Mouse (Mus musculus) limb, embryonic 12.5 days (tissue): ENCODE measurements at regions not wholly inside any gene's neighbourhood (a gene's known extent, or its start where the extent isn't known, plus 50 kb on each side); places are given as distances from the start of the nearest gene placed in this dataset.

Experiments
- ATAC-seq: fragments of 200-750 bp; cut with Nextera tagmentation; 2 replicates; pipeline ENCODE4 v1.8.0; 2017; ENCODE audit warnings: low read depth, moderate TSS enrichment; ENCODE audit not compliant: insufficient number of reproducible peaks, insufficient read depth, low FRiP score, low TSS enrichment
- H3K27ac ChIP-seq: fragments of 300-500 bp; sonication (generic); 2 replicates; pipeline ENCODE4 v1.5.1; 2016; ENCODE audit warnings: mild to moderate bottlenecking, moderate library complexity
- H3K27me3 ChIP-seq: fragments of 300-500 bp; sonication (generic); 2 replicates; pipeline ENCODE4 v1.6.1; 2016; ENCODE audit warnings: mild to moderate bottlenecking, moderate library complexity
- H3K36me3 ChIP-seq: fragments of 300-500 bp; sonication (generic); 2 replicates; pipeline ENCODE4 v1.6.1; 2016; ENCODE audit warnings: mild to moderate bottlenecking, moderate library complexity
- H3K4me1 ChIP-seq: fragments of 300-500 bp; sonication (generic); replicated peaks from 2 replicates; pipeline ENCODE4 v1.6.1; 2016
- H3K4me2 ChIP-seq: fragments of 300-500 bp; sonication (generic); 2 replicates; pipeline ENCODE4 v1.6.1; 2016; ENCODE audit warnings: mild to moderate bottlenecking, moderate library complexity
- H3K4me3 ChIP-seq: fragments of 300-500 bp; sonication (generic); replicated peaks from 2 replicates; pipeline ENCODE4 v1.5.1; 2016; ENCODE audit warnings: mild to moderate bottlenecking
- H3K9ac ChIP-seq: fragments of 300-500 bp; sonication (generic); replicated peaks from 2 replicates; pipeline ENCODE4 v1.6.1; 2016; ENCODE audit warnings: mild to moderate bottlenecking, moderate library complexity
- H3K9me3 ChIP-seq: fragments of 300-500 bp; sonication (generic); 2 replicates; pipeline ENCODE4 v1.6.1; 2016; ENCODE audit warnings: mild to moderate bottlenecking, moderate library complexity
- WGBS: fragments of 180-500 bp; shearing (Covaris S2); methylation state at CpG from one replicate; pipeline ENCODE4 v1.1.7; 2016; 5-methylcytosine and 5-hydroxymethylcytosine counted together

- peaks cover 34% of the 10 kb centered on the region for H3K4me1 ChIP-seq
- H3K4me3 ChIP-seq = no peak overlapping the region
- H3K27me3 ChIP-seq = peaks cover 26% of the 10 kb centered on the region
- WGBS = 50% methylated on average over 8 of the region's 8 CpGs
- H3K9ac ChIP-seq = no peak overlapping the region
- no peak overlapping the region for H3K4me2 ChIP-seq
- no peak overlapping the region for H3K27ac ChIP-seq
- no peaks in the 10 kb centered on the region for H3K9me3 ChIP-seq
- no peak for ATAC-seq
- no peaks in the 10 kb centered on the region for H3K36me3 ChIP-seq
These were observed 148.4 kb upstream of the Sdk2 start for GRCm38 (mm10) chr11:114215256-114215655.

- Histone ChIP-seq H3K36me3 (no peaks in the 10 kb centered on the region), H3K4me1 (peaks cover 12% of the 10 kb centered on the region), H3K27me3 (peaks cover 15% of the 10 kb centered on the region), H3K4me3 (no peak overlapping the region), H3K9me3 (no peaks in the 10 kb centered on the region), H3K9ac (no peak overlapping the region), H3K27ac (no peak overlapping the region), H3K4me2 (no peak overlapping the region)
- WGBS = 65% methylated on average over 2 of the region's 2 CpGs
- no peak for ATAC-seq
These were observed 145.3 kb upstream of the Sdk2 start for GRCm38 (mm10) chr11:114212136-114212535.

- no peak overlapping the region for H3K4me3 ChIP-seq
- no peak overlapping the region for H3K27ac ChIP-seq
- 46% methylated on average over 2 of the region's 2 CpGs for WGBS
- no peak overlapping the region for H3K9ac ChIP-seq
- H3K4me1 ChIP-seq = peaks cover 20% of the 10 kb centered on the region
- H3K9me3 ChIP-seq = no peaks in the 10 kb centered on the region; the same call in 1 of the 2 replicates
- ATAC-seq = no peak
- H3K27me3 ChIP-seq = no peaks in the 10 kb centered on the region
- H3K4me2 ChIP-seq = no peak overlapping the region
- no peaks in the 10 kb centered on the region for H3K36me3 ChIP-seq
These were observed 138.3 kb upstream of the Sdk2 start for GRCm38 (mm10) chr11:114205192-114205591.

GRCm38 (mm10) chr11:114203416-114203815 lies 136.6 kb upstream of the Sdk2 start:
- no peak for ATAC-seq

GRCm38 (mm10) chr11:114202486-114202885 lies 135.6 kb upstream of the Sdk2 start:
- WGBS = 80% methylated on average over 16 of the region's 16 CpGs
- Histone ChIP-seq H3K27ac (no peak overlapping the region), H3K36me3 (no peaks in the 10 kb centered on the region), H3K9me3 (no peaks in the 10 kb centered on the region; the same call in 1 of the 2 replicates), H3K4me2 (no peak overlapping the region), H3K27me3 (peaks cover under 1% of the 10 kb centered on the region; the same call in 1 of the 2 replicates), H3K4me3 (no peak overlapping the region), H3K9ac (no peak overlapping the region), H3K4me1 (peaks cover 41% of the 10 kb centered on the region)
- no peak for ATAC-seq

More at GRCm38 (mm10) chr11:114203416-114203815, 136.6 kb upstream of the Sdk2 start:
- Histone ChIP-seq H3K27me3 (no peaks in the 10 kb centered on the region), H3K9me3 (no peaks in the 10 kb centered on the region; the same call in 1 of the 2 replicates), H3K4me3 (no peak overlapping the region), H3K27ac (no peak overlapping the region), H3K4me1 (peaks cover 32% of the 10 kb centered on the region), H3K36me3 (no peaks in the 10 kb centered on the region), H3K9ac (no peak overlapping the region), H3K4me2 (no peak overlapping the region)
- 63% methylated on average over 9 of the region's 9 CpGs for WGBS

GRCm38 (mm10) chr11:114199081-114199586 lies 132.3 kb upstream of the Sdk2 start:
- Histone ChIP-seq H3K9ac (peak overlapping the region; percentile 32; the same call in 1 of the 2 replicates), H3K27me3 (peaks cover 15% of the 10 kb centered on the region), H3K36me3 (no peaks in the 10 kb centered on the region), H3K4me3 (no peak overlapping the region), H3K9me3 (no peaks in the 10 kb centered on the region; the same call in 1 of the 2 replicates), H3K27ac (peak overlapping the region; percentile 84), H3K4me1 (peaks cover 55% of the 10 kb centered on the region), H3K4me2 (0 out of 2 replicates have a peak overlapping the region, but pooled peaks have one; percentile 41)
- 66% methylated on average over 10 of the region's 10 CpGs for WGBS
- no peak for ATAC-seq

GRCm38 (mm10) chr11:114198317-114199032 lies 131.6 kb upstream of the Sdk2 start:
- H3K4me1 ChIP-seq = peaks cover 54% of the 10 kb centered on the region
- H3K4me2 ChIP-seq = peak overlapping the region; percentile 41
- no peaks in the 10 kb centered on the region for H3K36me3 ChIP-seq
- H3K9me3 ChIP-seq = no peaks in the 10 kb centered on the region
- peaks cover 15% of the 10 kb centered on the region for H3K27me3 ChIP-seq
- peak; percentile 88 for ATAC-seq
- 40% methylated on average over 15 of the region's 15 CpGs for WGBS
- H3K4me3 ChIP-seq = no peak overlapping the region
- H3K9ac ChIP-seq = peak overlapping the region; percentile 32
- H3K27ac ChIP-seq = peak overlapping the region; percentile 84

GRCm38 (mm10) chr11:114195291-114195690 lies 128.4 kb upstream of the Sdk2 start:
- H3K4me1 ChIP-seq = peaks cover 48% of the 10 kb centered on the region
- WGBS = 93% methylated on average over 2 of the region's 2 CpGs
- peaks cover 4% of the 10 kb centered on the region for H3K9me3 ChIP-seq
- ATAC-seq = no peak
- H3K9ac ChIP-seq = no peak overlapping the region
- no peaks in the 10 kb centered on the region for H3K36me3 ChIP-seq
- H3K4me2 ChIP-seq = no peak overlapping the region
- peaks cover 15% of the 10 kb centered on the region for H3K27me3 ChIP-seq
- H3K27ac ChIP-seq = peak overlapping the region; percentile 23; the same call in 1 of the 2 replicates
- no peak overlapping the region for H3K4me3 ChIP-seq

- no peak overlapping the region; the same call in 1 of the 2 replicates for H3K4me3 ChIP-seq
- peaks cover 11% of the 10 kb centered on the region for H3K9me3 ChIP-seq
- H3K9ac ChIP-seq = no peak overlapping the region
- H3K4me2 ChIP-seq = 0 out of 2 replicates have a peak overlapping the region, but pooled peaks have one; percentile 13
- H3K27me3 ChIP-seq = peaks cover 15% of the 10 kb centered on the region
- ATAC-seq = no peak
- H3K36me3 ChIP-seq = no peaks in the 10 kb centered on the region
- WGBS = 50% methylated on average over 16 of the region's 16 CpGs
- H3K27ac ChIP-seq = no peak overlapping the region
- peaks cover 44% of the 10 kb centered on the region for H3K4me1 ChIP-seq
These were observed 127.3 kb upstream of the Sdk2 start for GRCm38 (mm10) chr11:114194055-114194706.

GRCm38 (mm10) chr11:114193018-114193417 lies 126.2 kb upstream of the Sdk2 start:
- no peak for ATAC-seq
- H3K4me3 ChIP-seq = no peak overlapping the region
- H3K27ac ChIP-seq = no peak overlapping the region
- 80% methylated on average over 7 of the region's 7 CpGs for WGBS
- H3K27me3 ChIP-seq = peaks cover 15% of the 10 kb centered on the region
- H3K4me2 ChIP-seq = no peak overlapping the region
- no peaks in the 10 kb centered on the region for H3K36me3 ChIP-seq
- peaks cover 32% of the 10 kb centered on the region for H3K4me1 ChIP-seq
- peaks cover 11% of the 10 kb centered on the region for H3K9me3 ChIP-seq
- no peak overlapping the region for H3K9ac ChIP-seq

- Histone ChIP-seq H3K4me3 (no peak overlapping the region), H3K9ac (no peak overlapping the region), H3K4me2 (no peak overlapping the region), H3K9me3 (peaks cover 11% of the 10 kb centered on the region), H3K27ac (no peak overlapping the region), H3K4me1 (peaks cover 27% of the 10 kb centered on the region), H3K36me3 (no peaks in the 10 kb centered on the region), H3K27me3 (peaks cover 7% of the 10 kb centered on the region; the same call in 1 of the 2 replicates)
- no peak for ATAC-seq
- WGBS = 40% methylated on average over 5 of the region's 5 CpGs
These were observed 124.8 kb upstream of the Sdk2 start for GRCm38 (mm10) chr11:114191661-114192060.
